Mouse (Mus musculus) urinary bladder, postnatal 10 days (tissue): ENCODE results near the gene Cbfa2t2.

Experiments
- DNase-seq: peaks from one replicate; pipeline ENCODE4 v3.0.0; 2022; ENCODE audit warnings: low spot score

Cbfa2t2 gene

GRCm38 (mm10) chr2:154569071-154569748 lies 132.9 kb downstream of the Cbfa2t2 start:
- no peak for DNase-seq

GRCm38 (mm10) chr2:154569836-154570286 lies 133.6 kb downstream of the Cbfa2t2 start, which contains the start of gene E2f1:
Gene E2f1 (minus strand): TSS chr2:154569892.
- DNase-seq = peak; percentile 79

- DNase-seq = no peak
Measured at GRCm38 (mm10) chr2:154570666-154571065, 134.4 kb downstream of the Cbfa2t2 start.

- DNase-seq = no peak
Measured at GRCm38 (mm10) chr2:154571266-154571665, 135.0 kb downstream of the Cbfa2t2 start.

- no peak for DNase-seq
Measured at GRCm38 (mm10) chr2:154571976-154572375, 135.7 kb downstream of the Cbfa2t2 start.

- no peak for DNase-seq
Measured at GRCm38 (mm10) chr2:154572996-154573395, 136.7 kb downstream of the Cbfa2t2 start.

GRCm38 (mm10) chr2:154574271-154574670 lies 138.0 kb downstream of the Cbfa2t2 start:
- DNase-seq = no peak

- DNase-seq = no peak
Measured at GRCm38 (mm10) chr2:154576876-154577743, 140.8 kb downstream of the Cbfa2t2 start.

- DNase-seq = no peak
Measured at GRCm38 (mm10) chr2:154577744-154578067, 141.4 kb downstream of the Cbfa2t2 start.

- no peak for DNase-seq
Measured at GRCm38 (mm10) chr2:154580586-154580985, 144.3 kb downstream of the Cbfa2t2 start.

GRCm38 (mm10) chr2:154581421-154581820 lies 145.1 kb downstream of the Cbfa2t2 start:
- DNase-seq = no peak

GRCm38 (mm10) chr2:154583906-154584872 lies 147.9 kb downstream of the Cbfa2t2 start:
- no peak for DNase-seq

- DNase-seq = no peak
Measured at GRCm38 (mm10) chr2:154584931-154585601, 148.8 kb downstream of the Cbfa2t2 start.

GRCm38 (mm10) chr2:154586405-154586804 lies 150.1 kb downstream of the Cbfa2t2 start:
- no peak for DNase-seq
